Mouse (Mus musculus) megakaryocyte, embryonic 14.5 days (primary cell): ENCODE measurements around the gene Kif16b. TPM values are rescaled to one million over a fixed set of nuclear protein-coding genes. Genes with fewer than 3 reads are reported as not detected.

Experiments
- H3K27me3 ChIP-seq: replicated peaks from 2 replicates; pipeline ENCODE3; 2012; ENCODE audit warnings: inconsistent platforms
- H3K36me3 ChIP-seq: replicated peaks from 2 replicates; pipeline ENCODE3; 2012; ENCODE audit warnings: low read length, inconsistent platforms, mixed read lengths
- H3K4me1 ChIP-seq: 2 replicates; pipeline ENCODE4 v1.6.1; 2012; ENCODE audit warnings: inconsistent platforms
- H3K4me3 ChIP-seq: replicated peaks from 2 replicates; pipeline ENCODE3; 2012; ENCODE audit warnings: moderate library complexity, mild to moderate bottlenecking, inconsistent platforms
- H3K9me3 ChIP-seq: 2 replicates; pipeline ENCODE4 v1.6.1; 2012; ENCODE audit warnings: inconsistent platforms
- FLI1 ChIP-seq: IDR thresholded peaks from 2 replicates; pipeline ENCODE4 v1.6.1; 2012; ENCODE audit warnings: low read length, inconsistent platforms, mixed read lengths
- GATA1 ChIP-seq: IDR thresholded peaks from 3 replicates; pipeline ENCODE4 v1.6.1; 2012; ENCODE audit warnings: mixed read lengths, low read length, inconsistent platforms, borderline replicate concordance
- polyA plus RNA-seq: library from polyadenylated mRNA; stranded (reverse); fragments of >175 nt; gene quantifications from 2 replicates; pipeline ENCODE4 v1.2.3, GENCODE M21; 2012; ENCODE audit warnings: low replicate concordance; ENCODE audit not compliant: insufficient read depth

Gene Kif16b
- polyA plus RNA-seq, 1 experiment = 2.1 TPM

GRCm38 (mm10) chr2:142629523-142630312 lies 271.6 kb downstream of the Kif16b start:
- peaks cover 2% of the 10 kb centered on the region for H3K36me3 ChIP-seq
- no peak overlapping the region for H3K4me3 ChIP-seq
- TF ChIP-seq FLI1 (no peak), GATA1 (no peak)
- no peaks in the 10 kb centered on the region for H3K27me3 ChIP-seq
- H3K4me1 ChIP-seq = peaks cover 16% of the 10 kb centered on the region
- H3K9me3 ChIP-seq = no peaks in the 10 kb centered on the region

DNA sequence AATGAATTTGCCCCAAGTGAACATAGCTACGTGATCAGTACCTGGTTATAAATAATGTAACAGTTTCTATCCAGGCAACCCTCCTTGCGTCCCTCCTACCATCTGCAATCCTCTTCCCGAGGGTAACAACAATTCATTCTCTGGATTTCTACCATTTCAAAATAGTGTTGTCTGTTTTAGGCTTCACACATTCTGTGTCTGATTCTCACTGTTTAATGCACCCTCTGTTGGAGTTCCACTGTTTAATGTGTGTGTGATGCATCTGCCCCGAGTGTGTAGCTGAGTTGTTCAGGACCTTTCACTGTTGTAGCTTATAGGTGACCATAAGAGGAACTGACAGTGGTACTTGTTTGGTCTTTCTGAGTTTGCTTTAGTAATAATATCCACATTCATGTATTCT lies 275.6 kb downstream of the Kif16b start:
- Histone ChIP-seq H3K4me1 (no peaks in the 10 kb centered on the region), H3K27me3 (no peaks in the 10 kb centered on the region), H3K36me3 (no peaks in the 10 kb centered on the region), H3K9me3 (no peaks in the 10 kb centered on the region), H3K4me3 (no peak overlapping the region)
- TF ChIP-seq GATA1 (no peak), FLI1 (no peak)

GRCm38 (mm10) chr2:142625101-142625500 lies 276.2 kb downstream of the Kif16b start:
- no peaks in the 10 kb centered on the region for H3K36me3 ChIP-seq
- H3K9me3 ChIP-seq = no peaks in the 10 kb centered on the region
- TF ChIP-seq FLI1 (no peak), GATA1 (no peak)
- no peaks in the 10 kb centered on the region for H3K27me3 ChIP-seq
- peaks cover under 1% of the 10 kb centered on the region; the same call in 1 of the 2 replicates for H3K4me1 ChIP-seq
- no peak overlapping the region for H3K4me3 ChIP-seq

- Histone ChIP-seq H3K9me3 (no peaks in the 10 kb centered on the region), H3K36me3 (peaks cover 7% of the 10 kb centered on the region), H3K4me1 (peaks cover 9% of the 10 kb centered on the region), H3K4me3 (no peak overlapping the region), H3K27me3 (no peaks in the 10 kb centered on the region)
- TF ChIP-seq FLI1 (no peak), GATA1 (no peak)
These were observed 277.1 kb downstream of the Kif16b start for GRCm38 (mm10) chr2:142624254-142624653.

- H3K27me3 ChIP-seq = no peaks in the 10 kb centered on the region
- H3K36me3 ChIP-seq = peaks cover 15% of the 10 kb centered on the region
- no peak overlapping the region for H3K4me3 ChIP-seq
- no peaks in the 10 kb centered on the region for H3K9me3 ChIP-seq
- no peak for TF ChIP-seq FLI1
- TF ChIP-seq GATA1 = no peak
- H3K4me1 ChIP-seq = peaks cover 11% of the 10 kb centered on the region
These were observed 280.2 kb downstream of the Kif16b start for GRCm38 (mm10) chr2:142621152-142621551.

DNA sequence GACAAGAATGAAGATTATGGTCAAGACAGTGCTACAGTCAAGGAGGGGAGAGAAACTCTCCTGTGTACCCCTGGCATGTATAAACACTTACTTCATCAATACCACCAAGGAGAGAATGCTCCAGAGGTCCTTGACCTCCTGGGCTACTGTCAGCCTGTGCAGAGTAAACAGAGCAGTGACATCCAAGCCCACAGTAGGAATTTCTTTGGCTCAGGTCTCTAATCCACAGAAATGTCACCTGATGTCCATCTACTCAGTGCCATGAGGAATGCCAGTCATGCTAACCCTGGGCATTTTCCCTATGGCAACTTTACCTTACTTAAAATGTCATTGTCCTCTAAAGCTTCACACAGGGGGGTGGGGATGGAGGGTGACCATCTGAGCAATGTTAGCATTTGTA lies 281.4 kb downstream of the Kif16b start:
- TF ChIP-seq GATA1 (no peak), FLI1 (no peak)
- H3K4me3 ChIP-seq = no peak overlapping the region
- H3K36me3 ChIP-seq = peaks cover 15% of the 10 kb centered on the region
- H3K27me3 ChIP-seq = no peaks in the 10 kb centered on the region
- peaks cover 11% of the 10 kb centered on the region for H3K4me1 ChIP-seq
- no peaks in the 10 kb centered on the region for H3K9me3 ChIP-seq

DNA sequence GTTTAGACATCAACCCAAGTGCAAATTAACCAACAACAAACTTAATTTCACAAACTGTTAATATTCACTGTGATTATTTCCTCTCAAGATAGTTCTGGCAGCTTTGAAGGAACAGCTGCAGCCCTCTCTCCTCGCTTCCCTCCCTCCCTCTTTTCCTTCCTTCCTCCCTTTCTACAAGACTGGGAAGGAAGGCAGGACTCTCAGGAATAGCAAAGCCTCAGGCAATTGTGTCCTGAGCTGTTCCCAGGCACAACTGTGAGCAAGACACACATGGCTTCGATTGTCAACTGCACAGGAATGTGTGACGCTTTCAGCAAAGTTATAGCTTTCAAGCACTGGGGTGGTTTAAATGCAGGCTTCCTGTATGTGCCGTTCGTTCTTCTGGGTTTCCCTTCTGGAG lies 286.8 kb downstream of the Kif16b start:
- Histone ChIP-seq H3K36me3 (peaks cover 10% of the 10 kb centered on the region), H3K4me3 (no peak overlapping the region), H3K4me1 (peaks cover 5% of the 10 kb centered on the region), H3K9me3 (peaks cover 3% of the 10 kb centered on the region; the same call in 1 of the 2 replicates), H3K27me3 (no peaks in the 10 kb centered on the region)
- no peak for TF ChIP-seq GATA1
- TF ChIP-seq FLI1 = no peak

GRCm38 (mm10) chr2:142612359-142612953 lies 288.9 kb downstream of the Kif16b start:
- TF ChIP-seq GATA1 = no peak
- TF ChIP-seq FLI1 = no peak
- Histone ChIP-seq H3K27me3 (no peaks in the 10 kb centered on the region), H3K36me3 (peaks cover 1% of the 10 kb centered on the region), H3K9me3 (peaks cover 6% of the 10 kb centered on the region; the same call in 1 of the 2 replicates), H3K4me3 (no peak overlapping the region), H3K4me1 (no peaks in the 10 kb centered on the region; the same call in 1 of the 2 replicates)

DNA sequence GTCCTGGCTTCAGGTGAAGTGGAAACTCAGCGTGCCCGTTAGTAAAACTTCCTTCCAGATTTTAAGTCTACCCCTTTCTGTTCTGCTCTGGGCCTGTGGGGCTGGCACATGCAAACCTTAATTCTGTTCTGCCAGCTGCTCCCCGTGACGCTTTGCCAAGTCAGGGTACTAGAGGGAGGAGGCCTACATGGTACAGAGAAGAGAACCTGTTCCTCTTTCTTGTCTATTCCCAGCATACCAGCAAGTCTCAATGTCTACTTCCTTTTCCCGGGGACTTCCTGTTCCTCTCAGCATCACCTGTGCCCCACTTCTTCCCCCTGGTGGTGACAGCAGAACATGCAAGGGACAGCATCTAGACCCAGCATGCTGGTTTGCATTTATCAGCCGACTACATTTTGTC lies 290.2 kb downstream of the Kif16b start:
- Histone ChIP-seq H3K36me3 (no peaks in the 10 kb centered on the region), H3K4me3 (no peak overlapping the region), H3K9me3 (peaks cover 6% of the 10 kb centered on the region; the same call in 1 of the 2 replicates), H3K4me1 (no peaks in the 10 kb centered on the region; the same call in 1 of the 2 replicates), H3K27me3 (no peaks in the 10 kb centered on the region)
- TF ChIP-seq FLI1 (no peak), GATA1 (no peak)

DNA sequence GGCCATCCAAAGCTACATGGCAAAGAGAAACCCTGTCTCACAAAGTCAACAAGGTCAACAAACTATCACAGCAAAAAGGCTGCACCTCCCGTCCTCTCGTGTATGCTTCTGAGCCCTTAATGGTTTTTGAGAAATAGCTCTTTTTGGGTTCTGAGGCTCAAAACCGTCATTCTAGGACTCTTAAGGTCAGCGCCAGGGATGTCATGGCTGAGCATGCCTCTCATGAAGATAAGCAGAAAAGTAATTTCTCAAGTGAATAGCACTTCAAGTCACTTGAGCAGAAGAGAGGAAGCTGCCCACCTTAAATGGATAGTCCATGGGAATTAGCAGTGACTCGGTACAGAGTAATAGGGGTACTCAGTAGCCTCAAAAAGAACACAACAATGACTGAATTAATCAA lies 291.1 kb downstream of the Kif16b start:
- Histone ChIP-seq H3K4me3 (no peak overlapping the region), H3K27me3 (no peaks in the 10 kb centered on the region), H3K36me3 (no peaks in the 10 kb centered on the region), H3K4me1 (no peaks in the 10 kb centered on the region; the same call in 1 of the 2 replicates), H3K9me3 (peaks cover 6% of the 10 kb centered on the region; the same call in 1 of the 2 replicates)
- no peak for TF ChIP-seq GATA1
- no peak for TF ChIP-seq FLI1
